Mouse (Mus musculus): ENCODE results near the gene Os9.

DNA sequence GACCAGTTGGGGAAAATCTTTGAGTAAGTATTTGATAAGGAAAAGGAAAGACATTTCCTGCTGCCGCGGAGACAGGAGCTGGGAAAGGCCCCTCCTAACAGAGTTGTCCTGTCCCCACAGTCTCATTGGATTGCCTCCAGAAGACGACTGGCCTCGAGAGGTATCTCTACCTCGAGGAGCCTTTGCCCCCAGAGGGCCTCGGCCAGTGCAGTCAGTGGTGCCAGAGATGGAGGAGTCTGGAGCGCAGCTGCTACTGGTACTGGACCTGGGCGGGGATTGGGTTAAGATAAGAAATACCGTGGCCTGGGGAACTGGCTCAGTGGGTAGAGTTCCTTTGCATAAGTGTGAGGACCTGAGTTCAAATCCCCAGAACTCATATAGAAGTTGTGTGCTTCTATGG lies 55.0 kb downstream of the Os9 start:
- TF ChIP-seq CTCF (IDR thresholded peaks at IDR 0.05) (no peak), EP300 (IDR thresholded peaks at IDR 0.05; ENCODE audit: insufficient read depth, low read depth, low read length) (no peak)
